Mouse (Mus musculus) liver, embryonic 12.5 days (tissue): ENCODE data around the gene Dido1. TPM values are rescaled to one million over a fixed set of nuclear protein-coding genes. Genes with fewer than 3 reads are reported as not detected.
"Not testable (repeated sequence)": the region's sequence is repeated elsewhere in the genome, so short reads cannot be mapped to it uniquely, and the experiment has no call there.

Experiments used
- ATAC-seq: fragments of 200-750 bp; cut with Nextera tagmentation; 2 replicates; pipeline ENCODE4 v1.8.0; 2017; ENCODE audit warnings: moderate number of reproducible peaks, mild to moderate bottlenecking, moderate library complexity
- H3K27ac ChIP-seq: fragments of 300-500 bp; sonication (generic); 2 replicates; pipeline ENCODE4 v1.5.1; 2016; ENCODE audit warnings: mild to moderate bottlenecking
- H3K27me3 ChIP-seq: fragments of 300-500 bp; sonication (generic); replicated peaks from 2 replicates; pipeline ENCODE4 v1.6.1; 2016; ENCODE audit warnings: mild to moderate bottlenecking, moderate library complexity
- H3K36me3 ChIP-seq: fragments of 300-500 bp; sonication (generic); 2 replicates; pipeline ENCODE4 v1.6.1; 2016; ENCODE audit warnings: mild to moderate bottlenecking, moderate library complexity
- H3K4me1 ChIP-seq: fragments of 300-500 bp; sonication (generic); 2 replicates; pipeline ENCODE4 v1.6.1; 2016
- H3K4me2 ChIP-seq: fragments of 300-500 bp; sonication (generic); 2 replicates; pipeline ENCODE4 v1.6.1; 2016; ENCODE audit warnings: mild to moderate bottlenecking, moderate library complexity
- H3K4me3 ChIP-seq: fragments of 300-500 bp; sonication (generic); 2 replicates; pipeline ENCODE4 v1.5.1; 2016; ENCODE audit warnings: mild to moderate bottlenecking, moderate library complexity
- H3K9ac ChIP-seq: fragments of 300-500 bp; sonication (generic); 2 replicates; pipeline ENCODE4 v1.6.1; 2016; ENCODE audit warnings: mild to moderate bottlenecking, moderate library complexity
- H3K9me3 ChIP-seq: fragments of 300-500 bp; sonication (generic); replicated peaks from 2 replicates; pipeline ENCODE4 v1.6.1; 2016; ENCODE audit warnings: mild to moderate bottlenecking, moderate library complexity
- WGBS: fragments of 180-500 bp; shearing (Covaris S2); methylation state at CpG from one replicate; pipeline ENCODE4 v1.1.7; 2016; ENCODE audit not compliant: insufficient replicate concordance; 5-methylcytosine and 5-hydroxymethylcytosine counted together
- polyA plus RNA-seq: library from polyadenylated mRNA; unstranded; fragments of >200 nt; fragmentation: Nextera tagmentation; extraction: Ambion mirVana; gene quantifications from 2 replicates; pipeline ENCODE4 v1.2.1, GENCODE M21; 2016

Gene Dido1
- polyA plus RNA-seq, 1 experiment from 2014 or later: 21.5 TPM

DNA sequence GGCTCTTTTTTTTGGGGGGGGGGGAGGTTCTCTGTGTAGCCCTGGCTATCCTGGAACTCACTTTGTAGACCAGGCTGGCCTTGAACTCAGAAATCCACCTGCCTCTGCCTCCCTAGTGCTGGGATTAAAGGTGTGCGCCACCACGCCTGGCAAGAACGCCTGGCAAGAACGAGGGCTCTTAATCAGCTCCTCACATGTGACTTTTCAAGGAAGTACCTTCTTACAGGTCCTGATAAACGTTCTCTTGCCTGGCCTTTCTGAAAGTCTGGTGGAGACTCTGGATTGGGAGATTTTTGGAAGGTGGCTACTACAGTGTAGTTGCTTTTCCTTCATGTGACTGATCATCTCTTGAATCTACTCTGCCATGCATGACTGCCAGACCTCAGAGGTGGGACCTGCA is 12.9 kb upstream of the Dido1 start:
- 60% methylated on average over 5 of the region's 5 CpGs for WGBS
- Histone ChIP-seq H3K36me3 (peaks cover 67% of the 10 kb centered on the region), H3K4me1 (peaks cover 47% of the 10 kb centered on the region)
- H3K4me2 ChIP-seq, H3K27ac ChIP-seq, H3K9me3 ChIP-seq, H3K27me3 ChIP-seq, H3K4me3 ChIP-seq, ATAC-seq, H3K9ac ChIP-seq: not testable (repeated sequence)

- no peaks in the 10 kb centered on the region for H3K27me3 ChIP-seq
- 38% methylated on average over 5 of the region's 5 CpGs for WGBS
- peak overlapping the region; percentile 93 for H3K4me3 ChIP-seq
- H3K9ac ChIP-seq: peak overlapping the region; percentile 99
- peak; percentile 81 for ATAC-seq
- H3K4me1 ChIP-seq: peaks cover 49% of the 10 kb centered on the region
- H3K9me3 ChIP-seq: no peaks in the 10 kb centered on the region
- H3K36me3 ChIP-seq: peaks cover 44% of the 10 kb centered on the region
- H3K27ac ChIP-seq: peak overlapping the region; percentile 99
- H3K4me2 ChIP-seq: peak overlapping the region; percentile 88
Observed at GRCm38 (mm10) chr2:180712037-180712689, 2.4 kb upstream of the Dido1 start.

DNA sequence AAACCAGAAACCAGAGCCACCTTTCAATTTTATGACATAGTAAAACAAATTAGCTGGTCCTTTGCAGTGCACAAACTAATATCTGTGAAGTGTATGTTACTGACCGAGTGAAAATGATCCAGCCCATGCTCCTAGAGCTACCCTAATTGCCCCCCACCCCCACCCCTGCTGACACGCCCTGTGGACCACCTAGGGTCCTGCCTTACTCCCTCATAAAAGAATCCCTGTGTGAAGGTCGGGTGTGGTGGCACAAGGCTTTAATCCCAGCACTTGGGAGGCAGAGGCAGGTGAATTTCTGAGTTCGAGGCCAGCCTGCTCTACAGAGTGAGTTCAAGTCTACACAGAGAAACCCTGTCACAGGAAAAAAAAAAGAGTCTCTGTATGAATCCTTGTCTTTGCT is 1.7 kb upstream of the Dido1 start:
- WGBS: 35% methylated on average over 4 of the region's 4 CpGs
- ATAC-seq: no peak
- Histone ChIP-seq H3K27ac (peak overlapping the region; percentile 99), H3K4me2 (peak overlapping the region; percentile 88), H3K9ac (peak overlapping the region; percentile 99), H3K36me3 (peaks cover 44% of the 10 kb centered on the region), H3K4me1 (peaks cover 54% of the 10 kb centered on the region), H3K4me3 (peak overlapping the region; percentile 93), H3K9me3 (no peaks in the 10 kb centered on the region), H3K27me3 (no peaks in the 10 kb centered on the region)

GRCm38 (mm10) chr2:180710276-180711155 is 717 bp upstream of the Dido1 start:
- ATAC-seq: peak; percentile 2; the same call in 1 of the 2 replicates
- 1% methylated on average over 63 of the region's 64 CpGs for WGBS
- peak overlapping the region; percentile 99 for H3K9ac ChIP-seq
- H3K27me3 ChIP-seq: no peaks in the 10 kb centered on the region
- H3K27ac ChIP-seq: peak overlapping the region; percentile 99
- peak overlapping the region; percentile 88 for H3K4me2 ChIP-seq
- H3K4me1 ChIP-seq: peaks cover 63% of the 10 kb centered on the region
- H3K9me3 ChIP-seq: no peaks in the 10 kb centered on the region
- H3K36me3 ChIP-seq: peaks cover 44% of the 10 kb centered on the region
- peak overlapping the region; percentile 93 for H3K4me3 ChIP-seq

- peak overlapping the region; percentile 93 for H3K27ac ChIP-seq
- peaks cover 44% of the 10 kb centered on the region for H3K36me3 ChIP-seq
- peak; percentile 8 for ATAC-seq
- H3K27me3 ChIP-seq: no peaks in the 10 kb centered on the region
- H3K4me1 ChIP-seq: peaks cover 76% of the 10 kb centered on the region
- peak overlapping the region; percentile 93 for H3K4me3 ChIP-seq
- H3K9me3 ChIP-seq: no peaks in the 10 kb centered on the region
- H3K9ac ChIP-seq: peak overlapping the region; percentile 99
- H3K4me2 ChIP-seq: peak overlapping the region; percentile 78
- under 1% methylated on average over 39 of the region's 39 CpGs for whole genome bisulfite sequencing
Observed at GRCm38 (mm10) chr2:180709023-180709922, 526 bp downstream of the Dido1 start.

GRCm38 (mm10) chr2:180705975-180706374 is 3.8 kb downstream of the Dido1 start:
- Histone ChIP-seq H3K27me3 (no peaks in the 10 kb centered on the region), H3K27ac (peak overlapping the region; percentile 95; the same call in 1 of the 2 replicates), H3K4me2 (no peak overlapping the region), H3K4me1 (peaks cover 68% of the 10 kb centered on the region), H3K36me3 (peaks cover 28% of the 10 kb centered on the region), H3K9me3 (no peaks in the 10 kb centered on the region), H3K9ac (no peak overlapping the region), H3K4me3 (no peak overlapping the region)
- WGBS: 84% methylated on average over 5 of the region's 5 CpGs
- no peak for ATAC-seq

GRCm38 (mm10) chr2:180705066-180705465 is 4.7 kb downstream of the Dido1 start:
- peaks cover 75% of the 10 kb centered on the region for H3K4me1 ChIP-seq
- H3K27ac ChIP-seq: peak overlapping the region; percentile 95
- H3K9ac ChIP-seq: peak overlapping the region; percentile 6; the same call in 1 of the 2 replicates
- H3K4me2 ChIP-seq: peak overlapping the region; percentile 94
- WGBS: 41% methylated on average over 3 of the region's 3 CpGs
- no peaks in the 10 kb centered on the region for H3K27me3 ChIP-seq
- peaks cover 28% of the 10 kb centered on the region for H3K36me3 ChIP-seq
- no peaks in the 10 kb centered on the region for H3K9me3 ChIP-seq
- no peak overlapping the region for H3K4me3 ChIP-seq
- ATAC-seq: no peak

GRCm38 (mm10) chr2:180704591-180704990 is 5.2 kb downstream of the Dido1 start:
- Histone ChIP-seq H3K9ac (peak overlapping the region; percentile 6; the same call in 1 of the 2 replicates), H3K27ac (peak overlapping the region; percentile 95), H3K36me3 (peaks cover 28% of the 10 kb centered on the region), H3K27me3 (no peaks in the 10 kb centered on the region), H3K4me1 (peaks cover 80% of the 10 kb centered on the region), H3K4me2 (peak overlapping the region; percentile 94), H3K9me3 (no peaks in the 10 kb centered on the region), H3K4me3 (no peak overlapping the region)
- 70% methylated on average over 8 of the region's 8 CpGs for WGBS
- no peak for ATAC-seq

- Histone ChIP-seq H3K9ac (0 out of 2 replicates have a peak overlapping the region, but pooled peaks have one; percentile 33), H3K36me3 (peaks cover 28% of the 10 kb centered on the region), H3K27me3 (no peaks in the 10 kb centered on the region), H3K4me2 (peak overlapping the region; percentile 94), H3K4me3 (no peak overlapping the region), H3K27ac (peak overlapping the region; percentile 95), H3K9me3 (no peaks in the 10 kb centered on the region), H3K4me1 (peaks cover 88% of the 10 kb centered on the region)
- ATAC-seq: no peak
- WGBS: 50% methylated on average over 3 of the region's 3 CpGs
Observed at GRCm38 (mm10) chr2:180703645-180704359, 6.0 kb downstream of the Dido1 start.

DNA sequence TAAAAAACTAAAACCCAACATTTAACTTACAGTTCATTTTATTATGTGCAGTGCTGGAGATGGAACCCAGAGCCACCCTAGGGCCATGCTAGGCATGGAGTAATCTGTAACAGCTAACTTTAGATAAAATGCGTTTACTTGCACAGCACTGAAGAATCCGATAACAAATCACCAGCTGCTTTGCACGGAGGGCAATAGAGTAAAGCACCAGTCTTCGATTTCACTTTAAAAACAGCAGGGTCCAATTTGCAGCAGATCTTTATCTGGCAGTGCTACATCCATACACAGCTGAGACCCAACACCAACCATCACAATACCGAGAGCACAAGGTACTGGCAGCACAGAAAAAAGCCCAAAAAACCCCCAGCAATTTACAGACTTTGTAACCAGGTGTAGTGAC is 6.6 kb downstream of the Dido1 start:
- 43% methylated on average over 5 of the region's 5 CpGs for WGBS
- peak overlapping the region; percentile 72 for H3K4me3 ChIP-seq
- H3K27ac ChIP-seq: peak overlapping the region; percentile 95
- no peaks in the 10 kb centered on the region for H3K9me3 ChIP-seq
- ATAC-seq: peak; percentile 17; the same call in 1 of the 2 replicates
- H3K27me3 ChIP-seq: no peaks in the 10 kb centered on the region
- peak overlapping the region; percentile 94 for H3K4me2 ChIP-seq
- peak overlapping the region; percentile 91 for H3K9ac ChIP-seq
- peaks cover 28% of the 10 kb centered on the region for H3K36me3 ChIP-seq
- peaks cover 88% of the 10 kb centered on the region for H3K4me1 ChIP-seq

DNA sequence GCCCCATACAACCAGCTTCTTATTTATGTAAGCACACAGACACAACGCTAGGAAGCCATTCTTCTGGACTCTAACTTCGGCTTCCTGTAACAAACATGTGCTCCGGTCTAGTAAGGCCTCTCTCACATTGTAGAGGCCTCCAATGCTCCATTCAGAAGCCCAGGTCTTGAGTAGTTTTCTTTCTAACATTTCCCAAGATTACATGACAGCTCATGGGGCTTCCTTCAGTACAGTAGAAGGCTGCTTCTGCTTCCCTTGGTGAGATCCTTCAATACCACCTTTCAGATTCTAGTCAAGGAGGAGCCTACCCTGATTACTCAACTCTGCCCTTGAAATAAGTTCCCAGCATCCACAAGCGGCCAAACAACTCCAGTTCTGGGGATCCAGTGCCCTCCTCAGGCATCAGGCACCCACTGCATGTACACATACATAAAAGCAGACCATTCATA is 7.1 kb downstream of the Dido1 start:
- peak overlapping the region; percentile 72 for H3K4me3 ChIP-seq
- no peak for ATAC-seq
- H3K4me2 ChIP-seq: peak overlapping the region; percentile 94
- peaks cover 88% of the 10 kb centered on the region for H3K4me1 ChIP-seq
- H3K36me3 ChIP-seq: peaks cover 28% of the 10 kb centered on the region
- no peaks in the 10 kb centered on the region for H3K27me3 ChIP-seq
- peak overlapping the region; percentile 91 for H3K9ac ChIP-seq
- 47% methylated on average over 4 of the region's 4 CpGs for WGBS
- H3K9me3 ChIP-seq: no peaks in the 10 kb centered on the region
- H3K27ac ChIP-seq: peak overlapping the region; percentile 95
